Mouse (Mus musculus) lung, postnatal 0 days (tissue): ENCODE measurements around the gene Asap2.

Experiments
- CTCF ChIP-seq: IDR thresholded peaks from 2 replicates; pipeline ENCODE4 v1.5.1; 2016; ENCODE audit warnings: antibody characterized with exemption, mild to moderate bottlenecking
- EP300 ChIP-seq: IDR thresholded peaks from 2 replicates; pipeline ENCODE4 v1.6.1; 2016; ENCODE audit warnings: antibody characterized with exemption, mild to moderate bottlenecking, control low read depth

DNA sequence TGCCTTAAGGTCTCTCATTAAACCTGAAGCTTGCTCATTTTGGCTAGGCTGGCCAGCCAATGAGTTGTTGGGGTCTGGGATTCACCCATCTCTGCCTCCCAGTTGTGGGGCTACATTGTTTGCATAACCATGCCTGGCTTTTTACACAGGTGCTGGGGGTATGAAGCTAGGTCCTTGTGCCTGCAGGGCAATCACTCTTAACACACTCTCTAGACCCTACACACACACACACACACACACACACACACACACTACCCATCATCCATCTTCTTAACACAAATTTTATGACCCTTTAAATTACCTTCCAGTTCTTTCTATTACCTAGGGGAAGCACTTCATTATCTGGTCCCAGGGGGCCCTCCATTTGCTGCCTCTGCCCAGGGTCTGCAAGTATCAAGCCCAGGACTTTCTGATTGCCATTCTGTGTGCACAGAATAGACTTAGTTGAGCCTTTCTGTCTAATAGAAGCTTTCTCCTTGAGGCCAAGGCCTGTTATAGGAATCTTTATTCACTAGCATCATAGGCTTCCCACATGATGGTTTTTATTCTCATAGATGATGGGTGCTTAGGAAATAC, 187.0 kb downstream of the Asap2 start:
- TF ChIP-seq CTCF (no peak), EP300 (no peak)
